Mouse (Mus musculus): ENCODE measurements at regions not wholly inside any gene's neighbourhood (a gene's known extent, or its start where the extent isn't known, plus 50 kb on each side); places are given as distances from the start of the nearest gene placed in this dataset.

GRCm38 (mm10) chr14:47826545-47826944 is 178.3 kb downstream of the Ktn1 start:
- TF ChIP-seq POLR2A (IDR thresholded peaks at IDR 0.05; ENCODE audit: control insufficient read depth, low read depth, low read length) (no peak), CTCF (IDR thresholded peaks at IDR 0.05; ENCODE audit: control insufficient read depth, insufficient read depth, insufficient replicate concordance, low read depth, low read length) (no peak)
